Mouse (Mus musculus): ENCODE data around the gene Nectin4.

GRCm38 (mm10) chr1:171344715-171345114 lies 25.2 kb upstream of the Nectin4 start:
- TF ChIP-seq E2F4 (IDR thresholded peaks at IDR 0.05; ENCODE audit: insufficient read depth) (no peak), POLR2A (IDR thresholded peaks at IDR 0.05; ENCODE audit: insufficient read length, low read depth) (no peak), MAX (IDR thresholded peaks at IDR 0.05; ENCODE audit: low read depth) (no peak), USF1 (IDR thresholded peaks at IDR 0.05; ENCODE audit: low read depth) (no peak), MYOG (IDR thresholded peaks at IDR 0.05; ENCODE audit: control insufficient read depth in 1 of 3, insufficient read depth in 1 of 3, insufficient read length in 2 of 3, low read depth in 2 of 3) (no peak), MYOD1 (IDR thresholded peaks at IDR 0.05; ENCODE audit: control insufficient read depth in 1 of 3, insufficient read length in 2 of 3, low read depth in 2 of 3) (no peak), TCF12 (IDR thresholded peaks at IDR 0.05; ENCODE audit: insufficient read depth, poor library complexity, severe bottlenecking) (no peak), SRF (IDR thresholded peaks at IDR 0.05; ENCODE audit: control insufficient read depth, insufficient read length, low read depth) (no peak), REST (IDR thresholded peaks at IDR 0.05; ENCODE audit: insufficient read depth, insufficient read length) (no peak), POLR2AphosphoS2 (IDR thresholded peaks at IDR 0.05; ENCODE audit: insufficient read length, low read depth) (no peak)
